ENCODE assay signal across 8 mouse cellular contexts in genomic region chr3:153806077-153806772, GRCm38 (mm10). TPM values are rescaled to one million over a fixed set of nuclear protein-coding genes. Genes with fewer than 3 reads are reported as not detected.
DNase-seq lines count a peak whose midpoint lies in the region; ATAC-seq and TF ChIP-seq lines count a peak whose summit lies in the region.

No protein-coding gene starts in this region.

- no peaks in the 10 kb centered on the region for H3K9me3 ChIP-seq in embryonic facial prominence, embryonic 15.5 days (replicated peaks)
- H3K9me3 ChIP-seq in limb, embryonic 11.5 days (ENCODE audit: control insufficient read depth, low read length): no peaks in the 10 kb centered on the region
- no peaks in the 10 kb centered on the region for H3K9me3 ChIP-seq in midbrain, embryonic 15.5 days

- peak; percentile 73 for ATAC-seq in embryonic facial prominence, embryonic 15.5 days (ENCODE audit: insufficient number of reproducible peaks, low FRiP score, low TSS enrichment, low read depth)
- ATAC-seq in limb, embryonic 11.5 days (ENCODE audit: insufficient number of reproducible peaks, low FRiP score, low TSS enrichment, low read depth): peak; percentile 84
- ATAC-seq in midbrain, embryonic 15.5 days (replicated peaks): peak; percentile 93

- peak; percentile 83 for TF ChIP-seq CTCF in bone marrow, adult 2 months (IDR thresholded peaks at IDR 0.05; ENCODE audit: control insufficient read depth, insufficient read depth, low read length)

- no peak for TF ChIP-seq POLR2A in bone marrow, adult 2 months (IDR thresholded peaks at IDR 0.05; ENCODE audit: borderline replicate concordance, control insufficient read depth, low read depth, low read length)

- H3K4me1 ChIP-seq in bone marrow, adult 2 months (ENCODE audit: control insufficient read depth, insufficient read depth, low read length): peaks cover 2% of the 10 kb centered on the region; the same call in 1 of the 2 replicates
- peaks cover 12% of the 10 kb centered on the region; the same call in 1 of the 2 replicates for H3K4me1 ChIP-seq in embryonic facial prominence, embryonic 15.5 days
- peaks cover 15% of the 10 kb centered on the region for H3K4me1 ChIP-seq in limb, embryonic 11.5 days (ENCODE audit: control insufficient read depth, insufficient read depth, low read length)
- H3K4me1 ChIP-seq in midbrain, embryonic 15.5 days: peaks cover 16% of the 10 kb centered on the region; the same call in 1 of the 2 replicates

- H3K4me2 ChIP-seq in embryonic facial prominence, embryonic 15.5 days (replicated peaks): peak overlapping the region; percentile 26
- H3K4me2 ChIP-seq in limb, embryonic 11.5 days (ENCODE audit: low read depth, severe bottlenecking): no peak overlapping the region; the same call in 1 of the 2 replicates
- H3K4me2 ChIP-seq in midbrain, embryonic 15.5 days: 0 out of 2 replicates have a peak overlapping the region, but pooled peaks have one; percentile 21

- H3K36me3 ChIP-seq in embryonic facial prominence, embryonic 15.5 days: no peaks in the 10 kb centered on the region
- no peaks in the 10 kb centered on the region for H3K36me3 ChIP-seq in limb, embryonic 11.5 days (ENCODE audit: control insufficient read depth, insufficient read depth, low read length)
- H3K36me3 ChIP-seq in midbrain, embryonic 15.5 days (replicated peaks): no peaks in the 10 kb centered on the region

- no peak overlapping the region for H3K27ac ChIP-seq in bone marrow, adult 2 months (ENCODE audit: control insufficient read depth, insufficient read depth, low read depth, low read length, poor library complexity)
- H3K27ac ChIP-seq in embryonic facial prominence, embryonic 15.5 days (replicated peaks): no peak overlapping the region
- no peak overlapping the region for H3K27ac ChIP-seq in limb, embryonic 11.5 days (replicated peaks; ENCODE audit: low read depth, low read length)
- H3K27ac ChIP-seq in midbrain, embryonic 15.5 days: no peak overlapping the region

- peak; percentile 61 to 68 for DNase-seq in B cell, adult 2 months
- peak; percentile 41 to 62 for DNase-seq in heart, adult 9 months (ENCODE audit: low spot score in 2 of 2)
- peak; percentile 88 to 93 for DNase-seq in kidney, adult 8-10 months
- peak; percentile 99 for DNase-seq in limb, embryonic 11.5 days (ENCODE audit: low spot score)
- peak; percentile 83 to 88 for DNase-seq in spleen, postnatal 10 days (ENCODE audit: low spot score in 2 of 2)

- no peak overlapping the region for H3K9ac ChIP-seq in embryonic facial prominence, embryonic 15.5 days
- no peak overlapping the region; the same call in 1 of the 2 replicates for H3K9ac ChIP-seq in limb, embryonic 11.5 days (ENCODE audit: low read length)
- no peak overlapping the region for H3K9ac ChIP-seq in midbrain, embryonic 15.5 days

- WGBS in bone marrow, adult 2 months: 40% methylated on average over 14 of the region's 14 CpGs
- WGBS in embryonic facial prominence, embryonic 15.5 days: 31% methylated on average over 14 of the region's 14 CpGs
- WGBS in limb, embryonic 11.5 days: 37% methylated on average over 14 of the region's 14 CpGs
- 36% methylated on average over 14 of the region's 14 CpGs for WGBS in midbrain, embryonic 15.5 days

- no peak overlapping the region for H3K4me3 ChIP-seq in bone marrow, adult 2 months (replicated peaks; ENCODE audit: control insufficient read depth, low read depth, low read length)
- no peak overlapping the region for H3K4me3 ChIP-seq in embryonic facial prominence, embryonic 15.5 days (replicated peaks)
- H3K4me3 ChIP-seq in limb, embryonic 11.5 days (ENCODE audit: low read depth, low read length): no peak overlapping the region
- no peak overlapping the region for H3K4me3 ChIP-seq in midbrain, embryonic 15.5 days

- H3K27me3 ChIP-seq in embryonic facial prominence, embryonic 15.5 days: no peaks in the 10 kb centered on the region
- H3K27me3 ChIP-seq in limb, embryonic 11.5 days (ENCODE audit: control insufficient read depth, insufficient read depth, low read length): no peaks in the 10 kb centered on the region
- no peaks in the 10 kb centered on the region for H3K27me3 ChIP-seq in midbrain, embryonic 15.5 days (replicated peaks)

RNA-seq across cellular contexts. Expression of gene Asb17, which starts 37.8 kb away (rescaled TPM):
- 2.1 TPM in 1 of 2 replicates, not detected in the other for polyA plus RNA-seq in bone marrow, adult 2 months (2011; ENCODE audit: insufficient read depth, insufficient read length, low replicate concordance, missing spikeins)
- 0.59 and 1.1 TPM in 2 replicates for polyA plus RNA-seq in embryonic facial prominence, embryonic 15.5 days (2015; fragmentation: Nextera tagmentation; extraction: Ambion mirVana)
- 0.24 and 0.32 TPM in 2 replicates for polyA plus RNA-seq in limb, embryonic 11.5 days (2014; fragmentation: Nextera tagmentation; extraction: Ambion mirVana)
- polyA plus RNA-seq in midbrain, embryonic 15.5 days (2015; fragmentation: Nextera tagmentation; extraction: Ambion mirVana): 0.06 and 0.19 TPM in 2 replicates
